Mouse (Mus musculus) thymus, adult 2 months (tissue): ENCODE measurements around the gene Hdac9.

Source experiments
- CTCF ChIP-seq: fragments of 200-500 bp; IDR thresholded peaks from 2 replicates; pipeline ENCODE4 v1.5.1; 2012; ENCODE audit warnings: mild to moderate bottlenecking, control low read depth, low read length, moderate library complexity, borderline replicate concordance; ENCODE audit not compliant: control insufficient read depth, poor library complexity, insufficient read depth; ENCODE audit errors: extremely low read depth
- POLR2A ChIP-seq: fragments of 200-500 bp; IDR thresholded peaks from 2 replicates; pipeline ENCODE4 v1.6.1; 2012; ENCODE audit warnings: mild to moderate bottlenecking, low read length, control low read depth, moderate library complexity; ENCODE audit not compliant: control insufficient read depth, poor library complexity, insufficient read depth; ENCODE audit errors: extremely low read depth

DNA sequence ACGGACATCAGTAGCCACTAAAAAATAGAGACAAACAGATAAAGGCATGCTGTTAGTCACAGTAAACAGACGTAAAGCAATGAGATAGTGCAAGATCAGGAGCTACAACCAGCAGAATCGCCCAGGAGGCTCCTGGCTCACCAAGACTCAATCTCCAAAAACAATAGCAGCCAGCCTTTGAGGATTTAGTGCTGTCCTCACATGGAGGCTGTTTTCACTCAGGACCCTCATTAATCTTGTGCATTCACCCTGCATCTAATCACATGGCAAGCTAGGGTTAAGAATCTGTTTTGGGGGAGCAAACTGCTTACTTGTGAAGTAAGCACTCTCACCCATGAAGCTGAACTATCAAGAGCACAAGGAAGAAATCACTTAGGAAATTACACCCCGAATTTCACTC is 329.7 kb downstream of the Hdac9 start:
- TF ChIP-seq CTCF (no peak), POLR2A (no peak)
